Mouse (Mus musculus) embryonic fibroblast, embryonic 13.5 days (primary cell): ENCODE measurements around the gene Mettl16.

Experiments used
- CTCF ChIP-seq: IDR thresholded peaks from 2 replicates; pipeline ENCODE4 v1.5.1; 2011; ENCODE audit warnings: mild to moderate bottlenecking, control low read depth, low read length, moderate library complexity, borderline replicate concordance; ENCODE audit not compliant: insufficient read depth
- POLR2A ChIP-seq: IDR thresholded peaks from 2 replicates; pipeline ENCODE4 v1.6.1; 2011; ENCODE audit warnings: low read depth, mild to moderate bottlenecking, control low read depth, low read length, moderate library complexity

DNA sequence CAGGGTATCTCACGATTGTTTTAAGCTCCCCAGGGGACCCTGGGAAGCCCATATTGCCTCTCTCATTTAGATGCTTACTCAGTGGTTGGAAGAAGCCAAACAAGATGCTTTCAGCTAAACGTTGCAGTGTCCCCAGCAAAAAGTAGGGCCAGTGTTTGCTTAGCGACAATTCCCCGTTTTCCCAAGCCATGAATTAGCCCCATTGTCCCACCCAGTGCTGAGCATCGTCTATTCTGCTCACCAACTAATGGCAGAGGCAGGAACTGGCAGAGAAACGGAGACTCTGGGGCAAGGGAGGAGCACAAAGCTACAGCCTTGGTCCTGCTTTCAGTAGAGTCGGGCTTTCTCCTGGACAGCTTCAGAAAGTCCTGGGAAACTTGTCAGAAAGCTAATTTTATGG lies 35.7 kb upstream of the Mettl16 start:
- TF ChIP-seq CTCF: no peak
- no peak for TF ChIP-seq POLR2A
